Mouse (Mus musculus) midbrain, embryonic 12.5 days (tissue): ENCODE results near the gene Lef1. TPM values are rescaled to one million over a fixed set of nuclear protein-coding genes. Genes with fewer than 3 reads are reported as not detected.

Experiments used
- polyA plus RNA-seq: library from polyadenylated mRNA; unstranded; fragments of >200 nt; fragmentation: Nextera tagmentation; extraction: Ambion mirVana; gene quantifications from 2 replicates; pipeline ENCODE4 v1.2.1, GENCODE M21; 2016

The Lef1 gene
- polyA plus RNA-seq, 1 experiment from 2014 or later: 97.0 TPM

Other genes starting within 250 kb of the Lef1 start
- 48.2 and 49.0 TPM in 2 replicates for gene Hadh, start 161.6 kb downstream of the Lef1 start, polyA plus RNA-seq
- 2.6 and 3.1 TPM in 2 replicates for gene Cyp2u1, start 192.8 kb downstream of the Lef1 start, polyA plus RNA-seq